Mouse (Mus musculus) heart, embryonic 13.5 days (tissue): ENCODE results near the gene Tmed9. TPM values are rescaled to one million over a fixed set of nuclear protein-coding genes. Genes with fewer than 3 reads are reported as not detected.
A peak's percentile ranks its signal among the peaks of the same experiment; 100 is the strongest.
"Not testable (repeated sequence)": the region's sequence is repeated elsewhere in the genome, so short reads cannot be mapped to it uniquely, and the experiment has no call there.

Experiments used
- ATAC-seq: fragments of 200-750 bp; cut with Nextera tagmentation; 2 replicates; pipeline ENCODE4 v1.8.0; 2017; ENCODE audit warnings: moderate TSS enrichment; ENCODE audit not compliant: insufficient number of reproducible peaks, low FRiP score, low TSS enrichment; ENCODE audit errors: extremely low read depth
- H3K27ac ChIP-seq: fragments of 300-500 bp; sonication (generic); replicated peaks from 2 replicates; pipeline ENCODE4 v1.5.1; 2015; ENCODE audit warnings: moderate library complexity, mild to moderate bottlenecking, inconsistent platforms
- H3K27me3 ChIP-seq: fragments of 300-500 bp; sonication (generic); replicated peaks from 2 replicates; pipeline ENCODE4 v1.6.1; 2015; ENCODE audit warnings: mild to moderate bottlenecking, inconsistent platforms
- H3K36me3 ChIP-seq: fragments of 300-500 bp; sonication (generic); 2 replicates; pipeline ENCODE4 v1.6.1; 2015; ENCODE audit warnings: mild to moderate bottlenecking, inconsistent platforms
- H3K4me1 ChIP-seq: fragments of 300-500 bp; sonication (generic); 2 replicates; pipeline ENCODE4 v1.6.1; 2015; ENCODE audit warnings: inconsistent platforms
- H3K4me2 ChIP-seq: fragments of 300-500 bp; sonication (generic); 2 replicates; pipeline ENCODE4 v1.6.1; 2015; ENCODE audit warnings: inconsistent platforms, mild to moderate bottlenecking, moderate library complexity
- H3K4me3 ChIP-seq: fragments of 300-500 bp; sonication (generic); 2 replicates; pipeline ENCODE4 v1.5.1; 2015; ENCODE audit warnings: moderate library complexity, mild to moderate bottlenecking, inconsistent platforms
- H3K9ac ChIP-seq: fragments of 300-500 bp; sonication (generic); 2 replicates; pipeline ENCODE4 v1.6.1; 2015; ENCODE audit warnings: inconsistent platforms, mild to moderate bottlenecking, moderate library complexity
- H3K9me3 ChIP-seq: fragments of 300-500 bp; sonication (generic); 2 replicates; pipeline ENCODE4 v1.6.1; 2016; ENCODE audit warnings: inconsistent platforms
- WGBS: fragments of 180-500 bp; shearing (Covaris S2); methylation state at CpG from one replicate; pipeline ENCODE4 v1.1.7; 2015; ENCODE audit warnings: mixed read lengths; 5-methylcytosine and 5-hydroxymethylcytosine counted together
- polyA plus RNA-seq: library from polyadenylated mRNA; unstranded; fragments of >200 nt; fragmentation: Nextera tagmentation; extraction: Ambion mirVana; gene quantifications from 2 replicates; pipeline ENCODE4 v1.2.1, GENCODE M21; 2015

The Tmed9 gene
- polyA plus RNA-seq, 1 experiment from 2014 or later: 102 TPM

DNA sequence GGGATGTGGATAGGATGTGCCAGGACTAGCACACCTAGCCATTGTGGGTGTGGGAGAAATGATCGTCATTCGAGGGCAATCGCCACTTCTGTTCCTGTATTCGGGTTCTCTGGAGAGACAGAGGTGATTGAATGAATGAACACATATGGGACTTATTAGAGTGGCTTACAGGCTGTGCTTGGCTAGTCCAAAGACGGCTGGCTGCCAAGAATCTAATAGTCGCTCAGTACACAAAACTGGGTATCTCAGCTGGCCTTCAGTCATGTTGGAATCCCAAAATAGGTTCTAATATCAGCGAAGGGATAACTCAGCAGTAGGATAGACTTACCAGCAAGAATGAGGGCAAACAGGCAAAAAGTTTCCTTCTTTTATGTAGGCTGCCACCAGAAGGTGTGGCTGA is 38.5 kb downstream of the Tmed9 start:
- H3K4me1 ChIP-seq: no peaks in the 10 kb centered on the region
- H3K27ac ChIP-seq: no peak overlapping the region
- peaks cover 48% of the 10 kb centered on the region for H3K36me3 ChIP-seq
- no peaks in the 10 kb centered on the region for H3K27me3 ChIP-seq
- no peak overlapping the region for H3K9ac ChIP-seq
- H3K4me3 ChIP-seq: no peak overlapping the region
- H3K4me2 ChIP-seq: no peak overlapping the region
- WGBS: 82% methylated on average over 7 of the region's 7 CpGs
- ATAC-seq: no peak
- H3K9me3 ChIP-seq: no peaks in the 10 kb centered on the region

DNA sequence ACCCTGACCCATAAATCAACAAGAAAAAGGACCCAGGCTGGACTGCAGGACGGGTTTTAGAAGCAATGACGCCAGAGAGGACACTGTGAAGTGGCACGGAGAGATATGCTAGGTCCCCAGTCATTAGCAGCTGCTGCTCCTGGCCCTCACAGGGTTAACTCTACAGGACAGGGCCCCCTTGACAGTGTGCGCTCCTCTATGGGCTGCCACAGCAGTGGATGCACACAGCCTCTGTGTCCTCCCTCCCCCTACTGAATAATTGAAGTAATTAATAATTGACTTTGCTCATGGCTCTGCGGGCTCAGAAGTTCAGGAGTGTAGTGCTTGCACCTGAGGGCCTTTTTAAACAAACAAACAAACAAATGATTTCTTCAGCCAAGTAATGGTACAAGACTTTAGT is 39.9 kb downstream of the Tmed9 start:
- Histone ChIP-seq H3K9ac (no peak overlapping the region), H3K4me1 (no peaks in the 10 kb centered on the region), H3K4me3 (no peak overlapping the region), H3K27me3 (no peaks in the 10 kb centered on the region), H3K9me3 (no peaks in the 10 kb centered on the region), H3K4me2 (no peak overlapping the region), H3K36me3 (peaks cover 34% of the 10 kb centered on the region), H3K27ac (no peak overlapping the region)
- 40% methylated on average over 5 of the region's 5 CpGs for WGBS
- ATAC-seq: no peak

DNA sequence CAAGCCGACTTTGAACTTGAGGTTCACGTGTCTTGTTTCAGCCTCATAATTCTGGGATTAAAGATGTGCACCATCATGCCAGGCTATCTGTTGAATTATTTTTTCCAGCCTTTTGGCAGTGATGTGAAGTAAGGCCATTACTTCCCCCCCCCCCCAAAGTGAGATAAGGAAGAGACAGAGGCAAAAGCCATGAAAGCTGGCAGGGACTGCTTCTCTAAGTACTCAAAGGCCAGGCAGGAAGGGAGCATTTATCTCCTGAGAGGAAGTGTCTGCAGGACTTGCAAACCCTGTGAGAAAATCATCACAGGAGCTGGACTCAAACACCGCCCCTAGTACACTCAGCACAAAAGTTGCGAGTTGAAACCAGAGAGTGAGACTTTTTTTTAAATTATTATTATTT is 45.8 kb downstream of the Tmed9 start:
- no peaks in the 10 kb centered on the region for H3K36me3 ChIP-seq
- peaks cover 15% of the 10 kb centered on the region for H3K4me1 ChIP-seq
- H3K27me3 ChIP-seq: no peaks in the 10 kb centered on the region
- H3K9ac ChIP-seq: no peak overlapping the region
- H3K9me3 ChIP-seq: no peaks in the 10 kb centered on the region
- no peak overlapping the region for H3K4me3 ChIP-seq
- H3K4me2 ChIP-seq: no peak overlapping the region
- ATAC-seq: no peak
- 77% methylated on average over 4 of the region's 4 CpGs for WGBS
- no peak overlapping the region for H3K27ac ChIP-seq

DNA sequence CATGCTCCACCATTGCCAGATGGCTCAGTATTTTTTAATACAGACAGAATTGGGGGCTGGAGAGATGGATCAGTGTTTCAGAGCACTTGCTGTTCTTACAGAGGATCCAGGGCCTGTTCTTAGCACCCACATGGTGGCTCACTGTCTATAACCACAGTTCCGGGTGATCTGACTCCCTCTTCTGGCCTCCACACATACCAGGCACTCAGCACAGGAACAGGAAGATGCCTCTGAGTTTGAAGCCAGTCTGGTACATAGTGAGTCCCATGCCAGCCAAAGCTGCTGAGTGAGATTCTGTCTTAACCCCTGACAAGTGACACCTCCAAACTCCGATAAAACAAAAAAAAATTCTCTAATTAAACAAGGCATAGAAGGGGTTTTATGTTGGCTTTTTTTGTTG is 46.7 kb downstream of the Tmed9 start:
- Histone ChIP-seq H3K9me3 (no peaks in the 10 kb centered on the region), H3K4me3 (no peak overlapping the region), H3K9ac (no peak overlapping the region), H3K4me1 (peaks cover 22% of the 10 kb centered on the region), H3K27me3 (no peaks in the 10 kb centered on the region), H3K4me2 (no peak overlapping the region), H3K27ac (0 out of 2 replicates have a peak overlapping the region, but pooled peaks have one; percentile 20), H3K36me3 (peaks cover 8% of the 10 kb centered on the region)
- ATAC-seq: no peak
- WGBS: 74% methylated on average over 2 of the region's 2 CpGs

DNA sequence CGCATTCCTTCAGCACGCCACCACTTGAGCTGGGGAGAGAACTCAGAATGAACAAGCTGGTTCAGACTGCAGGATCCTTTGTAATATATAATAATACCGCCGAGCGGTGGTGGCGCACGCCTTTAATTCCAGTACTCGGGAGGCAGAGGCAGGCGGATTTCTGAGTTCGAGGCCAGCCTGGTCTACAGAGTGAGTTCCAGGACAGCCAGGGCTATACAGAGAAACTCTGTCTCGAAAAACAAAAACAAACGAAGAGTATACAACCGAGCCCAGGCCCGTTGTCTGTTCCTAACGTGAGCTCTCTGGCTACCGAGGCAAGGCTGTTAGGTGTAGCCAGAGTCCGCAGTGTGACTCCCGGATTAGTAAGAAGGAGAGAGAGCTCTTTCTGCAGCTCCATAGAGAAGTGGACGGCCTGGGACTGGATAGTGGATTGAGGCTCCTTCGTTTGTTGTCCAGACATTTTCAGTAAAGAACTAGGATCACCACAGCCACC is 48.7 kb downstream of the Tmed9 start:
- peaks cover 27% of the 10 kb centered on the region for H3K36me3 ChIP-seq
- peak overlapping the region; percentile 83 for H3K4me2 ChIP-seq
- not testable (repeated sequence) for H3K9me3 ChIP-seq, ATAC-seq, H3K27me3 ChIP-seq
- peak overlapping the region; percentile 91 for H3K4me3 ChIP-seq
- peak overlapping the region; percentile 88 for H3K27ac ChIP-seq
- WGBS: 17% methylated on average over 20 of the region's 20 CpGs
- peaks cover 22% of the 10 kb centered on the region for H3K4me1 ChIP-seq
- H3K9ac ChIP-seq: peak overlapping the region; percentile 94

DNA sequence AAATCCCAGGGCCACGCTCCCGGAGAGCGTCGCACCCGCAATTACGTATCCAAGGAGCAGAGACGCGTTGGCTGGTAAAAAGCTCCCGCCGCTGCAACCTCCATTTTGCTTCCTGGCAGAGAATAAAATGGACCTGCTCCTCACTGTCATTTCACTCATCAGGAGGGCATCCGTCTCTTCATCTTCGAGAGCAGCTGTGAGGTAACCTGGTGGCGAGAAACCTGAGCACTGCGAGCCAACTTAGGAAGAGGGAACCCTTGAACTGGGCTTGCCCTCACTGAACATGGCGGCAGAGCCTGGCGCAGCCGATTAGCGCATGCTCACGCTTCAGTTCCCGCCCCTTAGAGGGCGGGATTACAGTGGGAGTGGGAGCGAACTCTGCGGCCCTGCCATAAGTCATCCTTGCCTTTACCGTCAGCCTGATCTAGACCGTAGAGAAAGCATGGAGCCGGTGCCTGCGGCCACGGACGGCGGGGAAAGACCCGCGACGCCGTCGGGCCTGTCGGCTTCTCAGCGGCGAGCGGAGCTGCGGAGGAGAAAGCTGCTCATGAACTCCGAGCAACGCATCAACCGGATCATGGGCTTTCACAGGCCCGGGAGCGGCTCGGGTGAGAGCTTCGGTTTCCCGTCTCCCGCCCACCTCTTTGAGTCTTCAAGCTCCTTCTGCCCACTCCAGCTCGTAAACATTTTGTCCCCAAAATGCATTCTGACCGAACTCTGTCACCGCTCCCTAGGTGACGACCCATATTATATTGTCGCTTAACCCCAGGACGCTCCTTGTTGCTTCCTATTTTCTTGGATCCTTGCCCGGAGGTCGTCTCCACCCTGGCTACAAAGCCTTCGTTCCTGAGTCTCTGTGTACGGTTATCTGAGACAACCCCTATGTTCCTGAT is 49.4 kb downstream of the Tmed9 start, which contains the start of gene Caml:
Caml (plus strand) TSS at position 357 of the 893 bp plus-strand sequence.
- Histone ChIP-seq H3K27ac (peak within 1 kb of the TSS; percentile 88), H3K4me2 (peak within 1 kb of the TSS; percentile 83), H3K27me3 (no peaks in the 10 kb centered on the region), H3K4me1 (peaks cover 22% of the 10 kb centered on the region), H3K36me3 (peaks cover 32% of the 10 kb centered on the region), H3K9ac (peak within 1 kb of the TSS; percentile 94), H3K9me3 (no peaks in the 10 kb centered on the region), H3K4me3 (peak within 1 kb of the TSS; percentile 91)
- WGBS: under 1% methylated on average over 59 of the region's 59 CpGs
- peak; percentile 85 for ATAC-seq

DNA sequence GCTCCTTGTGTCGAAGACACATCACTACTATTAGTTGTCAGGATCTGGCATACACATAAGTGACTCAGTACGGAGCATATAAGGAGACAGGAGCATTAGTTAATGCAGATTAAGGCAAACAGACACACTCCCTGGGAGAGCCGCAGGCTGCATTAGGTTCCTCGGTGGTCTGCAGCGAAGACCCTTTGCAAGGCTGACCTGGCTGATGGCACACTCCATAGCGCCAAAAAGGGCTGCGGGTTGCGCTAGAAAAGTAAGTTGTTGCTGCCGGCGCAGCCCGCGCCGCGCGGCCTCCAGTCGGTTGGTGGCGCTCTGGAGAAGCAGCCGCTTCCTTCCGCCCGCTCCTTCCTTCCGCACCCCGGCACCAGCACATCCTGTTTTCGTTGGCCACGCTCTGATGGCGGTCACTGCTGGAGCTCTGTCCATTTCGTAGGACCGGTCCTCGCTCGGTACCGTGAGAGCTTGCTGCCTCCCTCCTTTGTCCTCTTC is 61.2 kb downstream of the Tmed9 start, which contains the start of gene Ddx46:
Ddx46 (plus strand) TSS at position 389 of the 489 bp plus-strand sequence.
- ATAC-seq: 0 out of 2 replicates have a peak, but pooled peaks have one; percentile 62
- peaks cover 22% of the 10 kb centered on the region for H3K4me1 ChIP-seq
- no peaks in the 10 kb centered on the region for H3K9me3 ChIP-seq
- H3K36me3 ChIP-seq: peaks cover 59% of the 10 kb centered on the region
- peak within 1 kb of the TSS; percentile 95 for H3K9ac ChIP-seq
- WGBS: 7% methylated on average over 28 of the region's 30 CpGs
- peak within 1 kb of the TSS; percentile 94 for H3K4me2 ChIP-seq
- peak within 1 kb of the TSS; percentile 87 for H3K4me3 ChIP-seq
- H3K27ac ChIP-seq: 0 out of 2 replicates have a peak within 1 kb of the TSS, but pooled peaks have one; percentile 25
- no peaks in the 10 kb centered on the region for H3K27me3 ChIP-seq

DNA sequence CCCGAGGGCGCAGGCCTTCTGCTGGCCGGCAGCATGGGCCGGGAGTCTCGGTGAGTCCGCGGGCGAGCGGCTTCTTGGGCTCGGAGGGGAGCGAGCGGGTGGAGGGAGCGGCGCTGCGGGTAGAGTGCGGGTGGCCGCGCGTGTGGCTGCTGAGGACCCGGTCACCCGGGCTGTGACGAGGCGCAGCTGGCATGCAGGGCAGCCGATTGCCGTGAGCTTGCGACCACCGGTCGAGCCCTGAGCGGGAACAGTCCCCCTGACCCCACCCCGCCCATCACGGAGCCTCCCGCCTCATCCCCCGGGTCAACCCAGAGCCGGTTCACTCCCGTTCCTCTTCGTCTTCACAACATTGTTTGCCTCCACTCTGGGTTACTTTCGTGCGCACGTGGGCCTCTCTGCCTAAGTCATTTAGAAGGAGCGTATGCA is 61.6 kb downstream of the Tmed9 start:
- under 1% methylated on average over 40 of the region's 40 CpGs for WGBS
- Histone ChIP-seq H3K36me3 (peaks cover 59% of the 10 kb centered on the region), H3K27ac (0 out of 2 replicates have a peak overlapping the region, but pooled peaks have one; percentile 25), H3K9me3 (no peaks in the 10 kb centered on the region), H3K27me3 (no peaks in the 10 kb centered on the region), H3K4me3 (peak overlapping the region; percentile 87), H3K9ac (peak overlapping the region; percentile 95), H3K4me1 (peaks cover 22% of the 10 kb centered on the region), H3K4me2 (peak overlapping the region; percentile 94)
- ATAC-seq: no peak; the same call in 1 of the 2 replicates

DNA sequence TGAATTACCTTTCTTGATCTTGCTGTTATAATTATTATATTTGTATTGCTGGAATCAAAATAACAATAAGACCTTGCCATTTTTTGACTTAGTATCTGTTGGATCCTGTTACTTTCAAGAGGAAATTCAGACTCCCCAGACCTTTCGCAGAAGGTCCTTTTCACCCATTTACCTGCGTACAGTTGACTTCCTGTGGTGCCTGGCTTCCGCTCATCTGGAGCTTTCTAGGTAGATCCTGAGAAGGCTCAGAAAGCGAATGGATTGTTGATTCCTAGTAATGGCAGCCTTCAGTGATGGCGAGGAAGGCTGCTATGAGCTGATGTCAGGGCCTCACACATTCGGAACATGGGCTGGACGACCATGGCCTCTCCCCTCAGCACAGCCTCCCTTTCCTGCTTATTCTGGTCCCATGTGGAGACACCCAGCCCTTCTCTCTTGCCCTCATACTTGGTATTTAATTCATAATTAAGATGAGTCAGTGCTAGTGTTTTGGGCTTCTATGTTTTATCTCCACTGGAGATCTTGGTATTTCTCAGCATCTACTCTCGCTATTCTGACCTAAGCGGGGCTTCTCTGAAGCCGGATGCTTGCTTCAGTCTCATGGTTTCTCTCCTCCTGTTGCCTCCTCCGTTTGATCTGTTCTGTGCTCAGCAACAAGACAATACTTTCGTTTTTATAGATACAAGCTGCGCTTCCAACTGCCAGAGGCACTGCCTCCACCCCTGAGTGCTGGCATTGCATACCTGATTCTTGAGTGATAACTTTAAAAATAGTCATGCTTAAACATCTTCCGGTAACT is 62.9 kb downstream of the Tmed9 start:
- Histone ChIP-seq H3K27me3 (no peaks in the 10 kb centered on the region), H3K27ac (no peak overlapping the region), H3K4me2 (peak overlapping the region; percentile 94), H3K36me3 (peaks cover 55% of the 10 kb centered on the region), H3K9ac (no peak overlapping the region), H3K4me3 (peak overlapping the region; percentile 87), H3K9me3 (no peaks in the 10 kb centered on the region), H3K4me1 (peaks cover 22% of the 10 kb centered on the region)
- WGBS: 86% methylated on average over 14 of the region's 14 CpGs
- ATAC-seq: no peak

DNA sequence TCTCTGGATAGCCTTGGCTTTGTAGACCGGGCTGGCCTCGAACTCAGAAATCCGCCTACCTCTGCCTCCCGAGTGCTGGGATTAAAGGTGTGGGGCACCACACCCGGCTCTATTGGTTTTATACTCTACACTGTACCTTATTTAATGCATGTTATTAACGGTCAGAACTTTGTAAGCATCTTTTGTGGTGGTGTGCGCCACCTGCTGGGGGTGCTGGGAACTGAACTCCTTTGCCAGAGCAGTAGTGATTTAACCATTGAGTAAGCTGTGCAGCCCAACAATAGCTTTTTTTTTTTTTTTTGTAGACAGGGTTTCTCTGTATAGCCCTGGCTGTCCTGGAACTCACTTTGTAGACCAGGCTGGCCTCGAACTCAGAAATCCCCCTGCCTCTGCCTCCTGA is 66.9 kb downstream of the Tmed9 start:
- not testable (repeated sequence) for H3K27me3 ChIP-seq, H3K27ac ChIP-seq, H3K4me2 ChIP-seq, H3K9ac ChIP-seq, H3K4me3 ChIP-seq, ATAC-seq, H3K9me3 ChIP-seq
- Histone ChIP-seq H3K36me3 (peaks cover 55% of the 10 kb centered on the region), H3K4me1 (peaks cover 14% of the 10 kb centered on the region)
- WGBS: 41% methylated on average over 8 of the region's 8 CpGs

DNA sequence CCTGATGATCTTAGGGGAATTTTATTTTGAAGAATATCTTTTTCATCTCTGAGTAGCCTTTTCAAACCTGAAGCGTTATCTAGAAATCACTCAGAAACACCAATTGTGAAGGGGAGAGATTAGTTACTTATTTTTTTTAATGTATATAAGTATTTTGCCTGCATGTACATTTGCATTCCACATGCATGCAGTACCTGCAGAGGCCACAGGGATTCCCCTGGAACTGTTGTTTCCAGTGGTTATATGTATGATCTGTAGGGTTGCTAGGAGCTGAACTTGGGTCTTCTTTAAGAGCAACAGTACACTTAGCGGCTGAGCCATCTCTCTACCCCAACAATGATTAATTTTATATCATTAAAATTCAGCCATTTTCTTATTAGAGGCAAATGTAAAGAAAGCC is 71.0 kb downstream of the Tmed9 start:
- ATAC-seq: no peak
- Histone ChIP-seq H3K4me3 (no peak overlapping the region), H3K27me3 (no peaks in the 10 kb centered on the region), H3K36me3 (peaks cover 75% of the 10 kb centered on the region), H3K9me3 (no peaks in the 10 kb centered on the region), H3K9ac (no peak overlapping the region), H3K4me2 (no peak overlapping the region), H3K27ac (no peak overlapping the region), H3K4me1 (no peaks in the 10 kb centered on the region)
- WGBS: 93% methylated on average over 2 of the region's 2 CpGs
